ENCODE assay signal across 22 mouse cellular contexts in the genomic region with DNA sequence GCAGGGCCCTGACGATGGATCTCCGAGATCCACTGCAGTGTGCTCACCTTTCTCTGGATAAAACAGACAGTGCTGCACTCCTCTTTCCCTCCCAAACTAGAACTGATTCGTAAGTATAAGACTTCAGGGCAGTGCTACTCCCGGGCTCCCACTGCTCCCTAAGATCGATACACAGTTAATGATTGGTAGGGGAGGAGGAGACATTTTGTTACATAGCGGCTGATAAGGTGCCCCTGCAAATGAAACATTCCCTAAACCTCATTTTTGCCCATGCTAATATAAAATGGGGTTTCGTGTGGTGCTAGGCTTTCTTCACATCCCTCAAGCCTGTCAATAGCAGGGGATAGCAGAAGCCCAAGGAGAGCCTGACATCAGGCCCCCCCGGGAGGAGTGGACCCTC.
"Had no signal": no experiment of that assay in that cellular context is flagged by ENCODE, and none has a peak within 500 bp of the region (broad histone marks: within the 10 kb centered on the region; RNA-seq: fewer than 3 reads in every experiment).

No protein-coding gene starts in this region.

- H3K36me3 ChIP-seq: heart, embryonic 10.5 days; heart, embryonic 12.5 days; hindbrain, embryonic 13.5 days; hindbrain, embryonic 15.5 days; limb, embryonic 10.5 days; limb, embryonic 12.5 days; liver, embryonic 13.5 days; liver, embryonic 15.5 days had no signal

- ATAC-seq: forebrain, postnatal 0 days; hindbrain, postnatal 0 days; intestine, embryonic 16.5 days had no signal

- H3K4me1 ChIP-seq: heart, embryonic 10.5 days; heart, embryonic 12.5 days; limb, embryonic 12.5 days; liver, embryonic 13.5 days; liver, embryonic 15.5 days had no signal

- H3K4me2 ChIP-seq: heart, embryonic 12.5 days; hindbrain, embryonic 13.5 days; hindbrain, embryonic 15.5 days; limb, embryonic 12.5 days; liver, embryonic 13.5 days; liver, embryonic 15.5 days had no signal

- H3K4me3 ChIP-seq: heart, embryonic 10.5 days; heart, embryonic 12.5 days; hindbrain, embryonic 13.5 days; hindbrain, embryonic 15.5 days; layer of hippocampus, adult 2 months; left cerebral cortex, adult 2 months; limb, embryonic 10.5 days; limb, embryonic 12.5 days; liver, embryonic 13.5 days; liver, embryonic 15.5 days had no signal

- H3K9me3 ChIP-seq: heart, embryonic 10.5 days; heart, embryonic 12.5 days; hindbrain, embryonic 13.5 days; hindbrain, embryonic 15.5 days; limb, embryonic 10.5 days; limb, embryonic 12.5 days; liver, embryonic 13.5 days; liver, embryonic 15.5 days had no signal

- H3K27ac ChIP-seq: heart, embryonic 10.5 days; hindbrain, embryonic 13.5 days; hindbrain, embryonic 15.5 days; hindbrain, postnatal 0 days; layer of hippocampus, adult 2 months; left cerebral cortex, adult 2 months; limb, embryonic 10.5 days; limb, embryonic 12.5 days; liver, embryonic 13.5 days; liver, embryonic 15.5 days had no signal

- H3K9ac ChIP-seq: forebrain, postnatal 0 days; heart, embryonic 12.5 days; hindbrain, embryonic 13.5 days; hindbrain, embryonic 15.5 days; limb, embryonic 12.5 days; liver, embryonic 13.5 days; liver, embryonic 15.5 days had no signal

- H3K27me3 ChIP-seq: heart, embryonic 12.5 days; hindbrain, embryonic 13.5 days; hindbrain, embryonic 15.5 days; limb, embryonic 12.5 days; liver, embryonic 13.5 days; liver, embryonic 15.5 days had no signal

- DNase-seq: forebrain, postnatal 0 days; gastrocnemius, postnatal 14 days; gastrocnemius, postnatal 36 days; heart, adult 18-20 months; heart, postnatal 10 days; kidney, adult 11 months; kidney, adult 2 months; kidney, postnatal 10 days; kidney, postnatal 25 days; kidney, postnatal 4 days; liver, embryonic 13.5 days had no signal
